Mouse (Mus musculus): ENCODE measurements around the gene Plekhh1.
A peak's percentile ranks its signal among the peaks of the same experiment; 100 is the strongest.

Plekhh1 gene

DNA sequence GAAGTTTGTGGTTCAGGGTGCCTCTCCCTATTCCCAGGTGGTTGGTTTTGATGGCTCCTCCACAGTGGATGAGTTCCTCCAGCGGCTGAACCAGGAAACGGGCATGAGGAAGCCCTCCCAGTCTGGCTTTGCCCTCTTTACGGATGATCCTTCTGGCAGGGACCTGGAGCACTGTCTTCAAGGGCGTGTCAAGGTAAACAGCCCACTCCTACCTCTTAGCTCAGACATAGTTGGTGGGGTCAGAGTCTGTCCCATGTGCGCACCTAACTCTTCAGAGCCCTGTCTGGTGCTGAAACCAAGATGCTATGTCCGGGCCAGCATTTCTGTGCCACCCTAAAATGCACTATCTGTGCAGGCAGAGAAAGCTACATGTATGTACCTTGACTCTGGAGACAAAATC lies 44.4 kb downstream of the Plekhh1 start:
- no peak for DNase-seq

DNA sequence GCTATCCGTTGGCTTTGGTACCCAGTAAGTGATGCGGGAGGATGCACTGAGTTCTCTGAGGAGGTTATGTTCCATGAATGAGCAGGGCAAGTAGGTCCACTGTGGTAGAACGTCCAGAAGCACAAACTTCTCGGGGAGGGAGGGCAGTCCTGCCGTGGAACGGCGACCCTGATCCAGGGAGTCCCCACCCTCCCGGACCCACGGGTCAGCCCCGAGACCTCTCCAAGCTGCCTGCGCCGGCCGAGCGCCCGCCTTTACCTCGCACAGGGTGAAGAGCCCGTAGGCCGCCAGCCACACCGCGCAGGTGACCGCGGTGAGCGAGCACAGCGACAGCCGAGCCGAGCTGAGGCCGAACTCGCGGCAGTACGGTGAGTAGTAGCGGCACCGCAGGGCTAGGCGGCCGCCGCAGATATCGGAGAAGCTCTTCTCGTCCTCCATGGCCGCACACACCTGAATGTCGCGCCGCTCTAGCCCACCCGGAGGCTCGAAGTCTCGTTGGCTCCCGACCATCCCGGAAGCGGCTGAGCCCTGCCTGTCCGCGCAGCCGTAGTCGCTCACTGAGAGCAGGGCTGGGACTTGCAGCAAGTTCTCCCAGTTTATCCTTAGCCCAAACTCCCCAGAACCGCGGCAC lies 60.3 kb downstream of the Plekhh1 start, which contains the start of gene Pigh:
Pigh (minus strand) TSS at position 470 of the 631 bp plus-strand sequence.
- peak; percentile 91 for DNase-seq

DNA sequence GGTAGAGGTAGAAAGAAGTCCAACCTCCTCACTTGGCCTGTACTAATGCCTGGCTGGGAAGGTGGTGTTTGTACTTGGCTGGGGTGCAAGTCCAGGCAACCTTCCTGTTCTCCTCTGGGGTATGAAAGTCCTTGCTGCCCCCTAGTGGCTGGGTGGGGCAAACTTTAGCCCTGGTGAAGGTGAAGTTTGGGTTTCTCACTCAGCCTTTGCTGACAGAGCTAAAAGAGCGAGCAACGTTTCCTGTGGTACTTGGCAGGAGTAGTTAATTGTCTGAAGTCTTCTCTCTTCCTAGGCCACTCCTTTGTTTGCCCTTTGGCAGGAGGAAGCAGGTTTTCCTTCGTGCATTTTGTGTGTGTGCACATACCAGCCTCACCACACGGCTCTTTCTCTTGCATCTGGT lies 63.6 kb downstream of the Plekhh1 start:
- DNase-seq: peak; percentile 71

DNA sequence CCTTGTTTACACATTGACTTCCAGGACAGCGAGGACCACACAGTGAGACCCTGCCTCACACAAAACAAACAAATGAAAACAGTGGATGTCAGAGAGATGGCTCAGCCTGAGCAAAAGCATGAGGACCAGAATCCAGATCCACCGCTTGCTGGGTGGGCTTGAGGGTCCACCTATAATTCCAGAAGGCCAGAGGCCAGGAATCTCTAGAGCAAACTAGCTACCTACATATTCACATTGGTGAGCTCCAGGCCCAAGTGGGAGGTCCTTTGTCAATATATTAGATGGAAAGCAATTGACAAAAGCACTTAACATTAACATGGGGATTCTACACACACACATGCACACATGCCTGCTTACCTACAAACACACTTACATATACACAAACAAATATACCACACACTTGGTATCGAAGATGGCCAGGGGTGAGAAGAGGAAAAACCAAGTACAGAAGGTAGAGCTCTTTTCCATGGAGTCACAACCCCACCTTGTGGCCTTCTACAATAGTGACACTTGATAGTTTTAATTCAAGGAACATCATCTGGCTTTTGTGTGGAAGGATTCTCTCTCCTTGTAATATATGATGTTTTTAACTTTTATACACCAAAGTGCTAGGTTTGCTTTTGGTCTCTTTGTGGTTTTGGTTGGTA lies 68.3 kb downstream of the Plekhh1 start:
- DNase-seq: peak; percentile 42

DNA sequence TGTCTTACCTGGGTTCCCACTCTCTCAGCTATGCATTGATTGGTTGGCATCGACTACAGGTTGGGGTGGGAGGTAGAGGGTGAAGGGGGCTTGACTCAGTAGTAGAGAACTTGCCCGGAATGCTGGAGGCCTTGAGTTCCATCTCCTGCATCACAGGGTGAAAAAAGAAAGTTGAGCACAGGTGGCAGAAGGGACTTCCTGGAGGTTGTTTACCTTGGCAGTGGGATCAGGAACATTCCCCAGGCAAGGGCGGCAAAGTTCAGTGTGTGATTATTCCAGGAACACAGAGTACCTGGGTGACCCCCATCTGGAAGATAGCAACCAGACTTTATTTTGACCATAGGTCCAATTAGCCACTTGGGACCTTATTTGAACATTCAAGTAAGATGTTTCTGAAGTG lies 74.8 kb downstream of the Plekhh1 start:
- DNase-seq: peak; percentile 73

DNA sequence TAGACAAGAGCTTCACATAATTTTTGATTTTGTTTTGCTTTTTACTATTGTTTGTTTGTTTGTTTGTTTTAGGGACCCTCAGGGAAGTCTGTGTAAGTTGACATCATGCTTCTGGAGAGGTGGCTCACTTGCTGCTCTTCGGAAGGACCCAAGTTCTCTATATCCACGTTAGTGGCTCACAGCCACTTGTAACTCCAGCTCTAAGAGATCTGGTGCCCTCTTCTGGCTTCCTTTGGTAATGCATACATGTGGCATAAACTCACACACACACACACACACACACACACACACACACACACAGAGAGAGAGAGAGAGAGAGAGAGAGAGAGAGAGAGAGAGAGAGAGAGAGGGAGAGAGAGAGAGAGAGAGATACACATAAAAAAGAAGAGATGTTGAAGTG lies 75.6 kb downstream of the Plekhh1 start:
- DNase-seq: no peak

DNA sequence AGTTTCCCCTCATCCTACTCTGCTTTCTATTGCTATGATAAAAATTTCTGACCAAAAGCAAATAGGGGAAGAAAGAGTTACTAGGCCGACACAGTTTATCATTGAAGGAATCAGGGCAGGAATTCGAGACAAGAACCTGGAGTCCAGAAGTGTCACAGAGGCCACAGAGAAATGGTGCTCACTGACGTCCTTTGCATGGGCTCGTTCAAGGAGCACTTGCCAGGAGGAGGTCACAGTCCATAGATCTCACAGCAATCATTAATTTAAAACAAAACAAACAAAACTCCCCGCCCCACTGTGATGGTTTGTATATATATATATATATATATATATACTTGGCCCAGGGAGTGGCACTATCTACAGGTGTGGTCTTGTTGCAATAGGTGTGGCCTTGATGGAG lies 76.3 kb downstream of the Plekhh1 start:
- peak; percentile 55 for DNase-seq

DNA sequence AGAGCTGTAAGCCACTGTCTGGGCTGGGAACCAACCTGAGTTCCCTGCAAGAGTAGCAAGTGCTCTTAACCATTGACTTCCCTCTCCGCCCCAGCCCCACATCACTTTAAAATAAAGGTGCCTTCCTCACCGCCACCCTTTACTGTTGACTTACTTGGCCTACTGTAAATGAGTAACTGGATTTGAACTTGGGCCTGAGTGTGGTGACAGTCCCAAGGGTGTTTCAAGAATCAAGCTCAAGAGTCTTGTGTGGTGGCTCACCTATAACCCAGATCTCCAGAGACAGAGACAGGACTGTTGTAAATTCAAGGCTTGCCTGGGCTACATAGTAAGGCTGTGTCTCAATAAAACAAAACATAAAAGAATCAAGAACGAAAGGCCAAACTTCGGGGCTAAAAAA lies 90.0 kb downstream of the Plekhh1 start:
- DNase-seq: peak; percentile 20

DNA sequence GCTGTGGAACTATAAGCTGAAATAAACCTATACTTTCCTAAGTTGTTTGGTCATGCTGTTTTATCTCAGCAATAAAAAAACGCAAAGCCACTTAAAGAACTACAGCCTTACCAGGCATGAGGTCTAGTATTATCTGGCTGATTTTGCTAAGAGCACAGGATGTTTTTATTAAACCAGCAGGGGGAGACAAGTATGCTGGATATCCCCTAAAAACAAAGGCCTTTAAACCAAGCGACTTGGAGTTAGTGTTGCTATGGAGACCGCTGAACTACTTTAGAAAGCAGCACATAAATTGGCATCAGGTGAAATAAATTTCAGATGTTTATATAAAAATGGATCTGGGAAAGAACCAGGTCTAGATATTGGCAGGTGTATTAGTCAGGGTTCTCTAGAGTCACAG lies 93.9 kb downstream of the Plekhh1 start:
- peak; percentile 23 for DNase-seq

DNA sequence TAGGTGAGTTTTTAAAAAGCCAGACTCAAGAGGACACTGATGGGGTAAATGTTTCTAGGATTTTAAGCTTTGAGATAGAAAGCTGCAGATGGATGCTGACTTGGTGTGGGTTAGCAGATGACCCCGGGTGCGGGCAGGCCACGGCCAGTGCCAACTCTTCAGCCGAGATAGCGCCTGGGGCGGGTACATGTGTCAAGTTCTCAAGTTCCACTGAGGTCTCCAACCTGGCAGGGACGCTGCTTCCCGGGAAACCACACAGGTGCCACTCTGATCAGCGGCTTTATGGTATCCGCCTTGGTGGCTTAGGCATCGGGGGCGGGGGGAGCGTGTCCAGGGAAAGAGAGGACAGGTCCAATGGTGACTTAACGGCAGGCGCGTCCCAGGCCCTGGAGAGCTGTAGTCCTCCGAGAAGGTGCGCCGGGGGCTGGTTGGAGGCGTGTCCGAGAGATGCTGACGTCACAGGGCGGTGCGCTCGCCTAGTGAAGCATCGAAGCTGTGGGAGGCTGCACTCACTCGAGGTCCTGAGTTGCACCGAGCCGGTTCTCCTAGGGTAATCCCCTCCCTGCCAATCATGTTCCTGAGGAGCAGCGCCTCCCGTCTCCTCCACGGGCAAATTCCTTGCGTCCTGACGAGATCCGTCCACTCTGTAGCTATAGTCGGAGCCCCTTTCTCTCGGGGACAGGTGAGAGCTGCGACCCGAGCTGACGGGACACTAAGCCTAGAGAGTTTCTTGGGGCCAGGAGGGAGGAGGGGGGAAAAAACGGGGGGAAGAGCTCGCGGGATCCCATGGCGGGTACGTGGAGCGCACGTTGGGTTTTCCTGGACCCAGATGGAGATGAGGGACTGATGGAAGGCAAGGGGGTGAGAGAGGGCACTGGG lies 101.6 kb downstream of the Plekhh1 start, which contains the start of gene Arg2:
Arg2 (plus strand) TSS at position 479 of the 879 bp plus-strand sequence.
- DNase-seq: peak; percentile 88

Data from kidney, postnatal 14 days (tissue).